Mouse (Mus musculus): ENCODE results near the gene Trhde. TPM values are rescaled to one million over a fixed set of nuclear protein-coding genes. Genes with fewer than 3 reads are reported as not detected.

Trhde gene
- polyA plus RNA-seq, 1 experiment from 2014 or later: 7.7 TPM

- H3K4me3 ChIP-seq (replicated peaks; ENCODE audit: low read length): no peak overlapping the region
- no peak overlapping the region for H3K4me2 ChIP-seq (replicated peaks)
- H3K27me3 ChIP-seq (ENCODE audit: control insufficient read depth, insufficient read depth, low read length): no peaks in the 10 kb centered on the region
- no peak overlapping the region for H3K9ac ChIP-seq
- no peaks in the 10 kb centered on the region for H3K4me1 ChIP-seq (replicated peaks; ENCODE audit: control insufficient read depth, insufficient read depth, low read length)
- no peaks in the 10 kb centered on the region for H3K9me3 ChIP-seq (ENCODE audit: control insufficient read depth, low read length)
- DNase-seq (ENCODE audit: low spot score): no peak
- ATAC-seq (ENCODE audit: low FRiP score): no peak
- H3K36me3 ChIP-seq (replicated peaks; ENCODE audit: control insufficient read depth, insufficient read depth): no peaks in the 10 kb centered on the region
- WGBS: 70% methylated on average over 2 of the region's 2 CpGs
- no peak overlapping the region for H3K27ac ChIP-seq
These were observed 398.3 kb downstream of the Trhde start for GRCm38 (mm10) chr10:114403795-114404194.

GRCm38 (mm10) chr10:114370804-114371203, 431.3 kb downstream of the Trhde start:
- H3K4me3 ChIP-seq (replicated peaks; ENCODE audit: low read length): no peak overlapping the region
- H3K27me3 ChIP-seq (ENCODE audit: control insufficient read depth, insufficient read depth, low read length): no peaks in the 10 kb centered on the region
- no peaks in the 10 kb centered on the region for H3K9me3 ChIP-seq (ENCODE audit: control insufficient read depth, low read length)
- DNase-seq (ENCODE audit: low spot score): no peak
- H3K4me1 ChIP-seq (replicated peaks; ENCODE audit: control insufficient read depth, insufficient read depth, low read length): no peaks in the 10 kb centered on the region
- WGBS: 89% methylated on average over 3 of the region's 3 CpGs
- no peak overlapping the region for H3K27ac ChIP-seq
- ATAC-seq (ENCODE audit: low FRiP score): no peak
- H3K9ac ChIP-seq: no peak overlapping the region
- H3K36me3 ChIP-seq (replicated peaks; ENCODE audit: control insufficient read depth, insufficient read depth): no peaks in the 10 kb centered on the region
- no peak overlapping the region for H3K4me2 ChIP-seq (replicated peaks)

- Histone ChIP-seq H3K4me2 (replicated peaks) (no peak overlapping the region), H3K4me1 (replicated peaks; ENCODE audit: control insufficient read depth, insufficient read depth, low read length) (no peaks in the 10 kb centered on the region), H3K9ac (no peak overlapping the region), H3K9me3 (ENCODE audit: control insufficient read depth, low read length) (no peaks in the 10 kb centered on the region), H3K36me3 (replicated peaks; ENCODE audit: control insufficient read depth, insufficient read depth) (no peaks in the 10 kb centered on the region), H3K4me3 (replicated peaks; ENCODE audit: low read length) (no peak overlapping the region), H3K27me3 (ENCODE audit: control insufficient read depth, insufficient read depth, low read length) (no peaks in the 10 kb centered on the region), H3K27ac (no peak overlapping the region)
- DNase-seq (ENCODE audit: low spot score): no peak
- WGBS: 50% methylated on average over 6 of the region's 6 CpGs
- no peak for ATAC-seq (ENCODE audit: low FRiP score)
These were observed 438.7 kb downstream of the Trhde start for GRCm38 (mm10) chr10:114363442-114363841.

GRCm38 (mm10) chr10:114362631-114363030, 439.5 kb downstream of the Trhde start:
- Histone ChIP-seq H3K4me3 (replicated peaks; ENCODE audit: low read length) (no peak overlapping the region), H3K9me3 (ENCODE audit: control insufficient read depth, low read length) (no peaks in the 10 kb centered on the region), H3K27me3 (ENCODE audit: control insufficient read depth, insufficient read depth, low read length) (no peaks in the 10 kb centered on the region), H3K27ac (no peak overlapping the region), H3K4me1 (replicated peaks; ENCODE audit: control insufficient read depth, insufficient read depth, low read length) (no peaks in the 10 kb centered on the region), H3K4me2 (replicated peaks) (no peak overlapping the region), H3K9ac (no peak overlapping the region), H3K36me3 (replicated peaks; ENCODE audit: control insufficient read depth, insufficient read depth) (no peaks in the 10 kb centered on the region)
- WGBS: 68% methylated on average over 2 of the region's 2 CpGs
- ATAC-seq (ENCODE audit: low FRiP score) (no peak), DNase-seq (ENCODE audit: low spot score) (no peak)
